8 mouse cellular contexts compared by ENCODE assay signal in genomic region chr19:37550101-37551039, GRCm38 (mm10). TPM values are rescaled to one million over a fixed set of nuclear protein-coding genes. Genes with fewer than 3 reads are reported as not detected.
DNase-seq lines count a peak whose midpoint lies in the region; ATAC-seq and TF ChIP-seq lines count a peak whose summit lies in the region.

Exoc6 (plus strand) TSS chr19:37550418.

- H3K27me3 ChIP-seq in embryonic facial prominence, embryonic 12.5 days: peaks cover 11% of the 10 kb centered on the region; the same call in 1 of the 2 replicates
- H3K27me3 ChIP-seq in kidney, adult 2 months (replicated peaks; ENCODE audit: control insufficient read depth, insufficient read depth, low read length): no peaks in the 10 kb centered on the region
- H3K27me3 ChIP-seq in limb, embryonic 13.5 days: peaks cover 6% of the 10 kb centered on the region
- 0 out of 2 replicates have a peak, but pooled peaks cover 7% of the 10 kb centered on the region for H3K27me3 ChIP-seq in midbrain, embryonic 15.5 days (replicated peaks)

- H3K4me2 ChIP-seq in embryonic facial prominence, embryonic 12.5 days (replicated peaks): peak within 1 kb of the TSS; percentile 99
- peak within 1 kb of the TSS; percentile 99 for H3K4me2 ChIP-seq in limb, embryonic 13.5 days (replicated peaks)
- H3K4me2 ChIP-seq in midbrain, embryonic 15.5 days: peak within 1 kb of the TSS; percentile 81

- peak; percentile 34 for TF ChIP-seq POLR2A in kidney, adult 2 months (IDR thresholded peaks at IDR 0.05; ENCODE audit: low read depth, low read length)

- H3K36me3 ChIP-seq in embryonic facial prominence, embryonic 12.5 days: no peaks in the 10 kb centered on the region
- no peaks in the 10 kb centered on the region; the same call in 1 of the 2 replicates for H3K36me3 ChIP-seq in kidney, adult 2 months (ENCODE audit: control insufficient read depth, insufficient read depth, low read length)
- no peaks in the 10 kb centered on the region for H3K36me3 ChIP-seq in limb, embryonic 13.5 days
- no peaks in the 10 kb centered on the region for H3K36me3 ChIP-seq in midbrain, embryonic 15.5 days (replicated peaks)

- 0 out of 2 replicates have a peak, but pooled peaks have one; percentile 11 for TF ChIP-seq CTCF in kidney, adult 2 months (conservative IDR thresholded peaks at IDR 0.05; ENCODE audit: insufficient read depth, insufficient read length, low read depth, low read length)

- peak within 1 kb of the TSS; percentile 55 for H3K9ac ChIP-seq in embryonic facial prominence, embryonic 12.5 days
- peak within 1 kb of the TSS; percentile 66 for H3K9ac ChIP-seq in limb, embryonic 13.5 days
- H3K9ac ChIP-seq in midbrain, embryonic 15.5 days: peak within 1 kb of the TSS; percentile 42

- peak; percentile 85 for ATAC-seq in embryonic facial prominence, embryonic 12.5 days (ENCODE audit: insufficient number of reproducible peaks, insufficient read depth, low FRiP score, low TSS enrichment)
- peak; percentile 78 for ATAC-seq in limb, embryonic 13.5 days (ENCODE audit: low FRiP score, low read depth)
- peak; percentile 93 for ATAC-seq in midbrain, embryonic 15.5 days (replicated peaks)

- H3K9me3 ChIP-seq in embryonic facial prominence, embryonic 12.5 days: no peaks in the 10 kb centered on the region
- H3K9me3 ChIP-seq in limb, embryonic 13.5 days: no peaks in the 10 kb centered on the region
- H3K9me3 ChIP-seq in midbrain, embryonic 15.5 days: no peaks in the 10 kb centered on the region

- DNase-seq in urinary bladder, adult 18-20 months (ENCODE audit: low spot score in 2 of 2): peak; percentile 55 to 78
- no peak for DNase-seq in urinary bladder, postnatal 10 days (ENCODE audit: low spot score)
- peak; percentile 83 to 84 for DNase-seq in heart, adult 18-20 months
- DNase-seq in kidney, adult 2 months: peak; percentile 91
- peak; percentile 74 to 83 for DNase-seq in spleen, adult 18-20 months

- WGBS in embryonic facial prominence, embryonic 12.5 days: under 1% methylated on average over 67 of the region's 89 CpGs
- WGBS in kidney, adult 2 months: 1% methylated on average over 77 of the region's 89 CpGs
- under 1% methylated on average over 72 of the region's 89 CpGs for WGBS in limb, embryonic 13.5 days
- WGBS in midbrain, embryonic 15.5 days: 1% methylated on average over 55 of the region's 89 CpGs

- no peak within 1 kb of the TSS; the same call in 1 of the 2 replicates for H3K27ac ChIP-seq in embryonic facial prominence, embryonic 12.5 days
- peak within 1 kb of the TSS; percentile 99 for H3K27ac ChIP-seq in kidney, adult 2 months (ENCODE audit: insufficient read depth, low read depth, low read length)
- no peak within 1 kb of the TSS for H3K27ac ChIP-seq in limb, embryonic 13.5 days
- peak within 1 kb of the TSS; percentile 51 for H3K27ac ChIP-seq in midbrain, embryonic 15.5 days

- H3K4me1 ChIP-seq in embryonic facial prominence, embryonic 12.5 days: no peaks in the 10 kb centered on the region
- peaks cover 25% of the 10 kb centered on the region for H3K4me1 ChIP-seq in kidney, adult 2 months (ENCODE audit: control insufficient read depth, insufficient read depth, low read length)
- peaks cover 4% of the 10 kb centered on the region for H3K4me1 ChIP-seq in limb, embryonic 13.5 days
- H3K4me1 ChIP-seq in midbrain, embryonic 15.5 days: peaks cover 5% of the 10 kb centered on the region; the same call in 1 of the 2 replicates

- H3K4me3 ChIP-seq in embryonic facial prominence, embryonic 12.5 days: peak within 1 kb of the TSS; percentile 68
- peak within 1 kb of the TSS; percentile 97 for H3K4me3 ChIP-seq in kidney, adult 2 months (ENCODE audit: insufficient read depth, low read depth, low read length)
- peak within 1 kb of the TSS; percentile 76 for H3K4me3 ChIP-seq in limb, embryonic 13.5 days
- H3K4me3 ChIP-seq in midbrain, embryonic 15.5 days: peak within 1 kb of the TSS; percentile 57

RNA-seq across cellular contexts. Expression of gene Exoc6, which starts in this region (rescaled TPM):
- polyA plus RNA-seq in embryonic facial prominence, embryonic 12.5 days (2016; fragmentation: Nextera tagmentation; extraction: Ambion mirVana): 7.4 and 7.7 TPM in 2 replicates
- total RNA-seq in heart, adult 18-20 months (2021): 10 to 100 TPM; 32.9 to 33.2 TPM
- polyA plus RNA-seq in kidney, adult 2 months (2012; rRNA removed): 25.2 and 28.8 TPM in 2 replicates
- 6.9 and 7.2 TPM in 2 replicates for polyA plus RNA-seq in limb, embryonic 13.5 days (2015; fragmentation: Nextera tagmentation; extraction: Ambion mirVana)
- 19.6 and 22.1 TPM in 2 replicates for polyA plus RNA-seq in midbrain, embryonic 15.5 days (2015; fragmentation: Nextera tagmentation; extraction: Ambion mirVana)

Comparison
In these comparisons a context has a peak if more than half of its experiments do, and no peak if none do; other contexts are left out.
1. H3K27ac ChIP-seq: peak in kidney, adult 2 months (single experiment) and midbrain, embryonic 15.5 days (single experiment); none in embryonic facial prominence, embryonic 12.5 days (single experiment) and limb, embryonic 13.5 days (single experiment).
2. Peak in every context shown above with its lines, with median percentiles within 50 percentile points of each other: ATAC-seq, H3K4me2 ChIP-seq, H3K4me3 ChIP-seq and H3K9ac ChIP-seq.